Mouse (Mus musculus) limb, embryonic 13.5 days (tissue): ENCODE results near the gene Slc25a51. TPM values are rescaled to one million over a fixed set of nuclear protein-coding genes. Genes with fewer than 3 reads are reported as not detected.

ENCODE experiments used
- ATAC-seq: fragments of 200-750 bp; cut with Nextera tagmentation; 2 replicates; pipeline ENCODE4 v1.8.0; 2017; ENCODE audit warnings: low read depth, moderate number of reproducible peaks, moderate TSS enrichment; ENCODE audit not compliant: low FRiP score
- H3K27ac ChIP-seq: fragments of 300-500 bp; sonication (generic); 2 replicates; pipeline ENCODE4 v1.5.1; 2015; ENCODE audit warnings: inconsistent platforms, mild to moderate bottlenecking, moderate library complexity
- H3K27me3 ChIP-seq: fragments of 300-500 bp; sonication (generic); 2 replicates; pipeline ENCODE4 v1.6.1; 2015; ENCODE audit warnings: mild to moderate bottlenecking, inconsistent platforms
- H3K36me3 ChIP-seq: fragments of 300-500 bp; sonication (generic); 2 replicates; pipeline ENCODE4 v1.6.1; 2015; ENCODE audit warnings: inconsistent platforms, mild to moderate bottlenecking, moderate library complexity
- H3K4me1 ChIP-seq: fragments of 300-500 bp; sonication (generic); 2 replicates; pipeline ENCODE4 v1.6.1; 2015; ENCODE audit warnings: inconsistent platforms
- H3K4me2 ChIP-seq: fragments of 300-500 bp; sonication (generic); replicated peaks from 2 replicates; pipeline ENCODE4 v1.6.1; 2015; ENCODE audit warnings: inconsistent platforms, mild to moderate bottlenecking, moderate library complexity
- H3K4me3 ChIP-seq: fragments of 300-500 bp; sonication (generic); 2 replicates; pipeline ENCODE4 v1.5.1; 2015; ENCODE audit warnings: moderate library complexity, mild to moderate bottlenecking, inconsistent platforms
- H3K9ac ChIP-seq: fragments of 300-500 bp; sonication (generic); 2 replicates; pipeline ENCODE4 v1.6.1; 2015; ENCODE audit warnings: mild to moderate bottlenecking, inconsistent platforms
- H3K9me3 ChIP-seq: fragments of 300-500 bp; sonication (generic); 2 replicates; pipeline ENCODE4 v1.6.1; 2016; ENCODE audit warnings: inconsistent platforms
- whole genome bisulfite sequencing: fragments of 180-500 bp; shearing (Covaris S2); methylation state at CpG from one replicate; pipeline ENCODE4 v1.1.7; 2015; 5-methylcytosine and 5-hydroxymethylcytosine counted together
- polyA plus RNA-seq: library from polyadenylated mRNA; unstranded; fragments of >200 nt; fragmentation: Nextera tagmentation; extraction: Ambion mirVana; gene quantifications from 2 replicates; pipeline ENCODE4 v1.2.1, GENCODE M21; 2015

Slc25a51 gene
- polyA plus RNA-seq, 1 experiment from 2014 or later: 68.1 TPM

GRCm38 (mm10) chr4:45422640-45423039, 14.1 kb upstream of the Slc25a51 start:
- ATAC-seq: no peak
- 89% methylated on average over 10 of the region's 10 CpGs for WGBS

GRCm38 (mm10) chr4:45421519-45422260, 13.1 kb upstream of the Slc25a51 start:
- no peaks in the 10 kb centered on the region; the same call in 1 of the 2 replicates for H3K27me3 ChIP-seq
- peak overlapping the region; percentile 22; the same call in 1 of the 2 replicates for H3K27ac ChIP-seq
- H3K9me3 ChIP-seq: no peaks in the 10 kb centered on the region
- no peak overlapping the region for H3K4me2 ChIP-seq
- H3K4me1 ChIP-seq: peaks cover 18% of the 10 kb centered on the region
- no peak overlapping the region for H3K4me3 ChIP-seq
- WGBS: 73% methylated on average over 11 of the region's 11 CpGs
- ATAC-seq: no peak
- peak overlapping the region; percentile 31; the same call in 1 of the 2 replicates for H3K9ac ChIP-seq
- peaks cover 5% of the 10 kb centered on the region; the same call in 1 of the 2 replicates for H3K36me3 ChIP-seq

More at GRCm38 (mm10) chr4:45422640-45423039, 14.1 kb upstream of the Slc25a51 start:
- Histone ChIP-seq H3K4me1 (peaks cover 23% of the 10 kb centered on the region), H3K4me3 (no peak overlapping the region), H3K9ac (no peak overlapping the region), H3K9me3 (no peaks in the 10 kb centered on the region), H3K27ac (no peak overlapping the region), H3K27me3 (no peaks in the 10 kb centered on the region; the same call in 1 of the 2 replicates), H3K4me2 (no peak overlapping the region), H3K36me3 (peaks cover 5% of the 10 kb centered on the region; the same call in 1 of the 2 replicates)

- WGBS: 64% methylated on average over 3 of the region's 3 CpGs
- no peak overlapping the region for H3K4me3 ChIP-seq
- H3K4me1 ChIP-seq: peaks cover 15% of the 10 kb centered on the region
- H3K9me3 ChIP-seq: no peaks in the 10 kb centered on the region
- peaks cover 5% of the 10 kb centered on the region; the same call in 1 of the 2 replicates for H3K36me3 ChIP-seq
- no peak overlapping the region for H3K9ac ChIP-seq
- no peak overlapping the region for H3K4me2 ChIP-seq
- H3K27me3 ChIP-seq: no peaks in the 10 kb centered on the region; the same call in 1 of the 2 replicates
- no peak overlapping the region for H3K27ac ChIP-seq
- no peak for ATAC-seq
These were observed 12.2 kb upstream of the Slc25a51 start for GRCm38 (mm10) chr4:45420733-45421132.

- no peak for ATAC-seq
- H3K36me3 ChIP-seq: peaks cover 5% of the 10 kb centered on the region; the same call in 1 of the 2 replicates
- 85% methylated on average over 4 of the region's 4 CpGs for WGBS
These were observed 10.5 kb upstream of the Slc25a51 start for GRCm38 (mm10) chr4:45419051-45419450.

GRCm38 (mm10) chr4:45418229-45418950, 9.8 kb upstream of the Slc25a51 start:
- WGBS: 34% methylated on average over 10 of the region's 11 CpGs
- Histone ChIP-seq H3K27me3 (no peaks in the 10 kb centered on the region), H3K9me3 (no peaks in the 10 kb centered on the region), H3K4me2 (peak overlapping the region; percentile 48), H3K4me3 (no peak overlapping the region), H3K36me3 (peaks cover 5% of the 10 kb centered on the region; the same call in 1 of the 2 replicates), H3K27ac (no peak overlapping the region), H3K4me1 (peaks cover 9% of the 10 kb centered on the region), H3K9ac (peak overlapping the region; percentile 25; the same call in 1 of the 2 replicates)
- peak; percentile 66; the same call in 1 of the 2 replicates for ATAC-seq

More at GRCm38 (mm10) chr4:45419051-45419450, 10.5 kb upstream of the Slc25a51 start:
- Histone ChIP-seq H3K9ac (no peak overlapping the region), H3K27ac (no peak overlapping the region), H3K4me3 (no peak overlapping the region), H3K4me2 (no peak overlapping the region), H3K9me3 (no peaks in the 10 kb centered on the region), H3K27me3 (no peaks in the 10 kb centered on the region; the same call in 1 of the 2 replicates), H3K4me1 (peaks cover 15% of the 10 kb centered on the region)

- no peak overlapping the region for H3K27ac ChIP-seq
- ATAC-seq: no peak
- H3K4me2 ChIP-seq: no peak overlapping the region
- no peak overlapping the region for H3K9ac ChIP-seq
- H3K4me1 ChIP-seq: peaks cover 6% of the 10 kb centered on the region
- no peaks in the 10 kb centered on the region for H3K27me3 ChIP-seq
- no peak overlapping the region for H3K4me3 ChIP-seq
- no peaks in the 10 kb centered on the region for H3K9me3 ChIP-seq
- no peaks in the 10 kb centered on the region for H3K36me3 ChIP-seq
- 75% methylated on average over 7 of the region's 7 CpGs for whole genome bisulfite sequencing
These were observed 7.7 kb upstream of the Slc25a51 start for GRCm38 (mm10) chr4:45416314-45416713.

GRCm38 (mm10) chr4:45413674-45414338, 5.2 kb upstream of the Slc25a51 start:
- WGBS: 83% methylated on average over 9 of the region's 9 CpGs
- Histone ChIP-seq H3K36me3 (no peaks in the 10 kb centered on the region), H3K4me1 (peaks cover 3% of the 10 kb centered on the region; the same call in 1 of the 2 replicates), H3K27me3 (no peaks in the 10 kb centered on the region), H3K9ac (no peak overlapping the region), H3K27ac (no peak overlapping the region), H3K4me2 (no peak overlapping the region), H3K9me3 (no peaks in the 10 kb centered on the region), H3K4me3 (no peak overlapping the region)
- ATAC-seq: no peak

GRCm38 (mm10) chr4:45412433-45413192, 4.0 kb upstream of the Slc25a51 start:
- 71% methylated on average over 16 of the region's 16 CpGs for WGBS
- no peak overlapping the region for H3K4me3 ChIP-seq
- no peak overlapping the region for H3K9ac ChIP-seq
- H3K9me3 ChIP-seq: no peaks in the 10 kb centered on the region
- H3K4me1 ChIP-seq: peaks cover 6% of the 10 kb centered on the region
- H3K36me3 ChIP-seq: no peaks in the 10 kb centered on the region
- H3K27ac ChIP-seq: no peak overlapping the region
- no peaks in the 10 kb centered on the region for H3K27me3 ChIP-seq
- no peak for ATAC-seq
- H3K4me2 ChIP-seq: no peak overlapping the region

GRCm38 (mm10) chr4:45411181-45411790, 2.7 kb upstream of the Slc25a51 start:
- Histone ChIP-seq H3K4me1 (peaks cover 20% of the 10 kb centered on the region), H3K27me3 (no peaks in the 10 kb centered on the region), H3K36me3 (no peaks in the 10 kb centered on the region), H3K9ac (no peak overlapping the region), H3K4me2 (no peak overlapping the region), H3K27ac (no peak overlapping the region), H3K4me3 (no peak overlapping the region), H3K9me3 (no peaks in the 10 kb centered on the region)
- ATAC-seq: no peak
- WGBS: 89% methylated on average over 8 of the region's 8 CpGs

- under 1% methylated on average over 10 of the region's 10 CpGs for WGBS
These were observed 704 bp upstream of the Slc25a51 start for GRCm38 (mm10) chr4:45409270-45409669.

More at GRCm38 (mm10) chr4:45409270-45409669, 704 bp upstream of the Slc25a51 start:
- H3K4me1 ChIP-seq: peaks cover 21% of the 10 kb centered on the region
- H3K9ac ChIP-seq: peak overlapping the region; percentile 98
- peak overlapping the region; percentile 91 for H3K4me2 ChIP-seq
- H3K27me3 ChIP-seq: no peaks in the 10 kb centered on the region
- peak overlapping the region; percentile 89 for H3K27ac ChIP-seq
- H3K36me3 ChIP-seq: peaks cover 6% of the 10 kb centered on the region
- peak overlapping the region; percentile 96 for H3K4me3 ChIP-seq
- H3K9me3 ChIP-seq: no peaks in the 10 kb centered on the region
- 0 out of 2 replicates have a peak, but pooled peaks have one; percentile 20 for ATAC-seq
